Comparison of ENCODE assay signal across 13 mouse cellular contexts in genomic region chr5:41534598-41534997, GRCm38 (mm10).
A peak's percentile ranks its signal among the peaks of the same experiment; 100 is the strongest.
DNase-seq lines count a peak whose midpoint lies in the region; ATAC-seq and TF ChIP-seq lines count a peak whose summit lies in the region.
"Had no signal": no experiment of that assay in that cellular context is flagged by ENCODE, and none has a peak within 500 bp of the region (broad histone marks: within the 10 kb centered on the region; RNA-seq: fewer than 3 reads in every experiment).

No protein-coding gene starts in this region.

- TF ChIP-seq EP300 in lung, postnatal 0 days (IDR thresholded peaks at IDR 0.05): no peak

- WGBS in hindbrain, embryonic 12.5 days: 83% methylated on average over 2 of the region's 2 CpGs
- 82% methylated on average over 2 of the region's 2 CpGs for WGBS in hindbrain, embryonic 11.5 days
- 55% methylated on average over 2 of the region's 2 CpGs for WGBS in lung, embryonic 14.5 days
- 39% methylated on average over 2 of the region's 2 CpGs for WGBS in lung, postnatal 0 days
- 54% methylated on average over 2 of the region's 2 CpGs for whole genome bisulfite sequencing in intestine, embryonic 15.5 days
- WGBS in midbrain, postnatal 0 days: 68% methylated on average over 2 of the region's 2 CpGs

- no peaks in the 10 kb centered on the region for H3K36me3 ChIP-seq in hindbrain, embryonic 12.5 days
- H3K36me3 ChIP-seq in hindbrain, embryonic 11.5 days (ENCODE audit: control insufficient read depth, insufficient read depth, low read length): no peaks in the 10 kb centered on the region
- no peaks in the 10 kb centered on the region for H3K36me3 ChIP-seq in lung, embryonic 14.5 days (ENCODE audit: insufficient read depth)
- no peaks in the 10 kb centered on the region for H3K36me3 ChIP-seq in lung, postnatal 0 days (ENCODE audit: insufficient read depth, low read length)
- H3K36me3 ChIP-seq in intestine, embryonic 15.5 days: no peaks in the 10 kb centered on the region
- H3K36me3 ChIP-seq in midbrain, postnatal 0 days (ENCODE audit: insufficient read depth, low read length): no peaks in the 10 kb centered on the region
- H3K36me3 ChIP-seq: liver, embryonic 13.5 days had no signal

- no peak overlapping the region for H3K27ac ChIP-seq in hindbrain, embryonic 12.5 days
- no peak overlapping the region for H3K27ac ChIP-seq in hindbrain, embryonic 11.5 days (ENCODE audit: low read depth, low read length)
- no peak overlapping the region for H3K27ac ChIP-seq in lung, embryonic 14.5 days (ENCODE audit: low read depth)
- no peak overlapping the region for H3K27ac ChIP-seq in lung, postnatal 0 days (ENCODE audit: low read length)
- no peak overlapping the region for H3K27ac ChIP-seq in intestine, embryonic 15.5 days
- no peak overlapping the region for H3K27ac ChIP-seq in midbrain, postnatal 0 days (ENCODE audit: low read depth, low read length)
- H3K27ac ChIP-seq: liver, embryonic 13.5 days had no signal

- no peak overlapping the region for H3K9ac ChIP-seq in hindbrain, embryonic 12.5 days
- no peak overlapping the region for H3K9ac ChIP-seq in hindbrain, embryonic 11.5 days (ENCODE audit: low read depth, low read length)
- H3K9ac ChIP-seq in lung, embryonic 14.5 days: no peak overlapping the region
- no peak overlapping the region for H3K9ac ChIP-seq in lung, postnatal 0 days (replicated peaks; ENCODE audit: low read depth)
- no peak overlapping the region for H3K9ac ChIP-seq in intestine, embryonic 15.5 days
- no peak overlapping the region for H3K9ac ChIP-seq in midbrain, postnatal 0 days (replicated peaks; ENCODE audit: low read length, poor library complexity, severe bottlenecking)
- H3K9ac ChIP-seq: liver, embryonic 13.5 days had no signal

- TF ChIP-seq CTCF in lung, embryonic 14.5 days (IDR thresholded peaks at IDR 0.05; ENCODE audit: low read depth): no peak
- TF ChIP-seq CTCF in lung, postnatal 0 days (IDR thresholded peaks at IDR 0.05): no peak
- no peak for TF ChIP-seq CTCF in midbrain, postnatal 0 days (IDR thresholded peaks at IDR 0.05)

- H3K4me3 ChIP-seq in hindbrain, embryonic 12.5 days: no peak overlapping the region
- no peak overlapping the region for H3K4me3 ChIP-seq in hindbrain, embryonic 11.5 days (ENCODE audit: low read depth, low read length)
- no peak overlapping the region for H3K4me3 ChIP-seq in lung, embryonic 14.5 days (ENCODE audit: low read depth, low read length)
- no peak overlapping the region for H3K4me3 ChIP-seq in lung, postnatal 0 days (ENCODE audit: low read depth, low read length)
- H3K4me3 ChIP-seq in intestine, embryonic 15.5 days (replicated peaks): no peak overlapping the region
- no peak overlapping the region for H3K4me3 ChIP-seq in midbrain, postnatal 0 days (ENCODE audit: low read depth, low read length)
- H3K4me3 ChIP-seq: liver, embryonic 13.5 days had no signal

- 0 out of 2 replicates have a peak, but pooled peaks have one; percentile 16 for ATAC-seq in hindbrain, embryonic 12.5 days (ENCODE audit: low FRiP score)
- no peak for ATAC-seq in hindbrain, embryonic 11.5 days (ENCODE audit: low FRiP score)
- peak; percentile 52; the same call in 1 of the 2 replicates for ATAC-seq in lung, embryonic 14.5 days (ENCODE audit: insufficient read depth)
- ATAC-seq in lung, postnatal 0 days: no peak
- ATAC-seq in intestine, embryonic 15.5 days: peak; percentile 61; the same call in 1 of the 2 replicates
- ATAC-seq in midbrain, postnatal 0 days (ENCODE audit: low FRiP score): 0 out of 2 replicates have a peak, but pooled peaks have one; percentile 18

- DNase-seq in hindbrain, embryonic 11.5 days (ENCODE audit: low spot score): no peak
- peak; percentile 9 for DNase-seq in lung, embryonic 14.5 days
- no peak for DNase-seq in lung, postnatal 0 days (ENCODE audit: low spot score)
- DNase-seq in midbrain, postnatal 0 days (ENCODE audit: low spot score): peak; percentile 65
- no peak for DNase-seq in gastrocnemius, postnatal 10 days
- DNase-seq: adrenal gland, postnatal 25 days; gastrocnemius, postnatal 36 days; liver, embryonic 13.5 days; lung, postnatal 4 days; right cerebral cortex, adult 18-20 months; thymus, postnatal 25 days had no signal

- no peak overlapping the region for H3K4me2 ChIP-seq in hindbrain, embryonic 12.5 days (replicated peaks)
- H3K4me2 ChIP-seq in hindbrain, embryonic 11.5 days (replicated peaks; ENCODE audit: low read depth, low read length): no peak overlapping the region
- H3K4me2 ChIP-seq in lung, embryonic 14.5 days: no peak overlapping the region
- no peak overlapping the region for H3K4me2 ChIP-seq in lung, postnatal 0 days (replicated peaks; ENCODE audit: low read depth, low read length)
- H3K4me2 ChIP-seq in intestine, embryonic 15.5 days (replicated peaks): no peak overlapping the region
- no peak overlapping the region for H3K4me2 ChIP-seq in midbrain, postnatal 0 days (ENCODE audit: low read depth, low read length, poor library complexity, severe bottlenecking)
- H3K4me2 ChIP-seq: liver, embryonic 13.5 days had no signal

- H3K4me1 ChIP-seq in hindbrain, embryonic 12.5 days: no peaks in the 10 kb centered on the region
- no peaks in the 10 kb centered on the region for H3K4me1 ChIP-seq in hindbrain, embryonic 11.5 days (replicated peaks; ENCODE audit: control insufficient read depth, insufficient read depth, low read length)
- H3K4me1 ChIP-seq in lung, embryonic 14.5 days (ENCODE audit: insufficient read depth): no peaks in the 10 kb centered on the region
- no peaks in the 10 kb centered on the region for H3K4me1 ChIP-seq in lung, postnatal 0 days (ENCODE audit: insufficient read depth, low read depth, low read length)
- H3K4me1 ChIP-seq in intestine, embryonic 15.5 days (replicated peaks): no peaks in the 10 kb centered on the region
- H3K4me1 ChIP-seq in midbrain, postnatal 0 days (ENCODE audit: insufficient read depth, low read length): no peaks in the 10 kb centered on the region
- H3K4me1 ChIP-seq: liver, embryonic 13.5 days had no signal

- no peaks in the 10 kb centered on the region for H3K9me3 ChIP-seq in hindbrain, embryonic 12.5 days (replicated peaks)
- H3K9me3 ChIP-seq in hindbrain, embryonic 11.5 days (ENCODE audit: control insufficient read depth, low read length): no peaks in the 10 kb centered on the region
- H3K9me3 ChIP-seq in lung, embryonic 14.5 days (ENCODE audit: low read depth, low read length): no peaks in the 10 kb centered on the region
- no peaks in the 10 kb centered on the region for H3K9me3 ChIP-seq in lung, postnatal 0 days (ENCODE audit: low read length)
- H3K9me3 ChIP-seq in intestine, embryonic 15.5 days: no peaks in the 10 kb centered on the region
- no peaks in the 10 kb centered on the region for H3K9me3 ChIP-seq in midbrain, postnatal 0 days (ENCODE audit: low read length)
- H3K9me3 ChIP-seq: liver, embryonic 13.5 days had no signal

- H3K27me3 ChIP-seq in hindbrain, embryonic 12.5 days: no peaks in the 10 kb centered on the region
- H3K27me3 ChIP-seq in hindbrain, embryonic 11.5 days (ENCODE audit: control insufficient read depth, insufficient read depth, low read length): no peaks in the 10 kb centered on the region
- no peaks in the 10 kb centered on the region for H3K27me3 ChIP-seq in lung, embryonic 14.5 days (ENCODE audit: insufficient read depth, low read length)
- H3K27me3 ChIP-seq in lung, postnatal 0 days (replicated peaks; ENCODE audit: insufficient read depth, low read length): no peaks in the 10 kb centered on the region
- H3K27me3 ChIP-seq in intestine, embryonic 15.5 days (replicated peaks): no peaks in the 10 kb centered on the region
- no peaks in the 10 kb centered on the region for H3K27me3 ChIP-seq in midbrain, postnatal 0 days (ENCODE audit: insufficient read depth, low read length)
- H3K27me3 ChIP-seq: liver, embryonic 13.5 days had no signal

Comparison
In these comparisons a context has a peak if more than half of its experiments do, and no peak if none do; other contexts are left out.
1. ATAC-seq: peak in hindbrain, embryonic 12.5 days (single experiment), lung, embryonic 14.5 days (single experiment), intestine, embryonic 15.5 days (single experiment) and midbrain, postnatal 0 days (single experiment); none in hindbrain, embryonic 11.5 days (single experiment) and lung, postnatal 0 days (single experiment).
2. DNase-seq: peak in lung, embryonic 14.5 days (single experiment) and midbrain, postnatal 0 days (single experiment); none in hindbrain, embryonic 11.5 days (single experiment), lung, postnatal 0 days (single experiment) and gastrocnemius, postnatal 10 days (single experiment).